In genomic region chr9:102423919-102424671, GRCm38 (mm10) we compare ENCODE assay signal across 8 mouse cellular contexts.
A peak's percentile ranks its signal among the peaks of the same experiment; 100 is the strongest.
DNase-seq lines count a peak whose midpoint lies in the region; ATAC-seq and TF ChIP-seq lines count a peak whose summit lies in the region.

No protein-coding gene starts in this region.

- no peaks in the 10 kb centered on the region for H3K36me3 ChIP-seq in lung, embryonic 16.5 days (ENCODE audit: control insufficient read depth, insufficient read depth, low read length)
- no peaks in the 10 kb centered on the region for H3K36me3 ChIP-seq in forebrain, embryonic 10.5 days (replicated peaks)
- H3K36me3 ChIP-seq in hindbrain, embryonic 13.5 days, result no peaks in the 10 kb centered on the region
- H3K36me3 ChIP-seq in liver, embryonic 15.5 days (replicated peaks), result no peaks in the 10 kb centered on the region
- H3K36me3 ChIP-seq in stomach, embryonic 15.5 days, result no peaks in the 10 kb centered on the region

- 8% methylated on average over 20 of the region's 20 CpGs for WGBS in lung, embryonic 16.5 days
- 18% methylated on average over 20 of the region's 20 CpGs for WGBS in lung, adult 2 months
- 4% methylated on average over 20 of the region's 20 CpGs for WGBS in forebrain, embryonic 10.5 days
- 3% methylated on average over 20 of the region's 20 CpGs for WGBS in hindbrain, embryonic 13.5 days
- WGBS in liver, embryonic 15.5 days (ENCODE audit: insufficient replicate concordance), result 22% methylated on average over 20 of the region's 20 CpGs
- 10% methylated on average over 19 of the region's 20 CpGs for WGBS in stomach, embryonic 15.5 days

- no peaks in the 10 kb centered on the region for H3K9me3 ChIP-seq in lung, embryonic 16.5 days (ENCODE audit: control insufficient read depth, low read length)
- H3K9me3 ChIP-seq in forebrain, embryonic 10.5 days, result no peaks in the 10 kb centered on the region
- no peaks in the 10 kb centered on the region for H3K9me3 ChIP-seq in hindbrain, embryonic 13.5 days
- H3K9me3 ChIP-seq in liver, embryonic 15.5 days (replicated peaks), result no peaks in the 10 kb centered on the region
- H3K9me3 ChIP-seq in stomach, embryonic 15.5 days, result no peaks in the 10 kb centered on the region

- no peak for TF ChIP-seq CTCF in lung, adult 2 months (IDR thresholded peaks at IDR 0.05; ENCODE audit: insufficient read depth, low read length)

- H3K4me3 ChIP-seq in lung, embryonic 16.5 days (ENCODE audit: low read length), result no peak overlapping the region
- no peak overlapping the region for H3K4me3 ChIP-seq in lung, adult 2 months (replicated peaks; ENCODE audit: extremely low read depth, low read depth, low read length)
- H3K4me3 ChIP-seq in forebrain, embryonic 10.5 days, result peak overlapping the region; percentile 34
- H3K4me3 ChIP-seq in hindbrain, embryonic 13.5 days, result no peak overlapping the region
- H3K4me3 ChIP-seq in liver, embryonic 15.5 days (replicated peaks), result no peak overlapping the region
- no peak overlapping the region; the same call in 1 of the 2 replicates for H3K4me3 ChIP-seq in stomach, embryonic 15.5 days (replicated peaks)

- peak; percentile 61 for ATAC-seq in lung, embryonic 16.5 days (ENCODE audit: low read depth)
- peak; percentile 52 for ATAC-seq in hindbrain, embryonic 13.5 days (ENCODE audit: low FRiP score)
- peak; percentile 73 for ATAC-seq in liver, embryonic 15.5 days (ENCODE audit: insufficient read depth)
- ATAC-seq in stomach, embryonic 15.5 days (ENCODE audit: insufficient read depth, low FRiP score, low read depth), result peak; percentile 68

- peak overlapping the region; percentile 40 for H3K4me2 ChIP-seq in lung, embryonic 16.5 days (ENCODE audit: low read depth, low read length)
- peak overlapping the region; percentile 38 for H3K4me2 ChIP-seq in hindbrain, embryonic 13.5 days
- no peak overlapping the region for H3K4me2 ChIP-seq in liver, embryonic 15.5 days
- H3K4me2 ChIP-seq in stomach, embryonic 15.5 days, result peak overlapping the region; percentile 38

- H3K27ac ChIP-seq in lung, embryonic 16.5 days (ENCODE audit: low read length), result no peak overlapping the region
- H3K27ac ChIP-seq in forebrain, embryonic 10.5 days, result peak overlapping the region; percentile 90
- H3K27ac ChIP-seq in hindbrain, embryonic 13.5 days, result peak overlapping the region; percentile 84
- peak overlapping the region; percentile 61 for H3K27ac ChIP-seq in liver, embryonic 15.5 days (replicated peaks)
- H3K27ac ChIP-seq in stomach, embryonic 15.5 days, result no peak overlapping the region

- no peaks in the 10 kb centered on the region for H3K27me3 ChIP-seq in lung, embryonic 16.5 days (ENCODE audit: control insufficient read depth, insufficient read depth, low read depth, low read length)
- H3K27me3 ChIP-seq in forebrain, embryonic 10.5 days (ENCODE audit: poor library complexity, severe bottlenecking), result peaks cover 52% of the 10 kb centered on the region
- peaks cover 5% of the 10 kb centered on the region; the same call in 1 of the 2 replicates for H3K27me3 ChIP-seq in hindbrain, embryonic 13.5 days
- no peaks in the 10 kb centered on the region for H3K27me3 ChIP-seq in liver, embryonic 15.5 days
- no peaks in the 10 kb centered on the region for H3K27me3 ChIP-seq in stomach, embryonic 15.5 days (replicated peaks)

- TF ChIP-seq POLR2A in lung, adult 2 months (IDR thresholded peaks at IDR 0.05; ENCODE audit: borderline replicate concordance, extremely low read depth, low read depth, low read length), result no peak

- no peak for DNase-seq in lung, adult 2 months
- DNase-seq in forebrain, embryonic 10.5 days (ENCODE audit: extremely low spot score, low spot score), result peak; percentile 65
- DNase-seq in ovary, postnatal 14 days (ENCODE audit: low spot score), result no peak
- DNase-seq in cerebellum, adult 9-10 months, result no peak

- peaks cover 3% of the 10 kb centered on the region; the same call in 1 of the 2 replicates for H3K4me1 ChIP-seq in lung, embryonic 16.5 days (replicated peaks; ENCODE audit: control insufficient read depth, insufficient read depth, low read length)
- no peaks in the 10 kb centered on the region for H3K4me1 ChIP-seq in lung, adult 2 months (ENCODE audit: control insufficient read depth, insufficient read depth, low read length)
- H3K4me1 ChIP-seq in forebrain, embryonic 10.5 days, result peaks cover 52% of the 10 kb centered on the region
- H3K4me1 ChIP-seq in hindbrain, embryonic 13.5 days (replicated peaks), result peaks cover 32% of the 10 kb centered on the region
- no peaks in the 10 kb centered on the region for H3K4me1 ChIP-seq in liver, embryonic 15.5 days (replicated peaks)
- peaks cover 13% of the 10 kb centered on the region; the same call in 1 of the 2 replicates for H3K4me1 ChIP-seq in stomach, embryonic 15.5 days

- H3K9ac ChIP-seq in lung, embryonic 16.5 days (ENCODE audit: low read length), result peak overlapping the region; percentile 36; the same call in 1 of the 2 replicates
- peak overlapping the region; percentile 26 for H3K9ac ChIP-seq in hindbrain, embryonic 13.5 days
- H3K9ac ChIP-seq in liver, embryonic 15.5 days, result no peak overlapping the region
- no peak overlapping the region for H3K9ac ChIP-seq in stomach, embryonic 15.5 days

Comparison
In these comparisons a context has a peak if more than half of its experiments do, and no peak if none do; other contexts are left out.
1. H3K27ac ChIP-seq: peak in forebrain, embryonic 10.5 days (single experiment), hindbrain, embryonic 13.5 days (single experiment) and liver, embryonic 15.5 days (single experiment); none in lung, embryonic 16.5 days (single experiment) and stomach, embryonic 15.5 days (single experiment).
2. H3K9ac ChIP-seq: peak in lung, embryonic 16.5 days (single experiment) and hindbrain, embryonic 13.5 days (single experiment); none in liver, embryonic 15.5 days (single experiment) and stomach, embryonic 15.5 days (single experiment).
3. Peak in every context shown above with its lines, with median percentiles within 50 percentile points of each other: ATAC-seq.